Mouse (Mus musculus): ENCODE data around the gene Rraga. TPM values are rescaled to one million over a fixed set of nuclear protein-coding genes. Genes with fewer than 3 reads are reported as not detected.

Gene Rraga
- total RNA-seq (2022): 100 to 1,000 TPM; 137 to 150 (median 140) TPM

DNA sequence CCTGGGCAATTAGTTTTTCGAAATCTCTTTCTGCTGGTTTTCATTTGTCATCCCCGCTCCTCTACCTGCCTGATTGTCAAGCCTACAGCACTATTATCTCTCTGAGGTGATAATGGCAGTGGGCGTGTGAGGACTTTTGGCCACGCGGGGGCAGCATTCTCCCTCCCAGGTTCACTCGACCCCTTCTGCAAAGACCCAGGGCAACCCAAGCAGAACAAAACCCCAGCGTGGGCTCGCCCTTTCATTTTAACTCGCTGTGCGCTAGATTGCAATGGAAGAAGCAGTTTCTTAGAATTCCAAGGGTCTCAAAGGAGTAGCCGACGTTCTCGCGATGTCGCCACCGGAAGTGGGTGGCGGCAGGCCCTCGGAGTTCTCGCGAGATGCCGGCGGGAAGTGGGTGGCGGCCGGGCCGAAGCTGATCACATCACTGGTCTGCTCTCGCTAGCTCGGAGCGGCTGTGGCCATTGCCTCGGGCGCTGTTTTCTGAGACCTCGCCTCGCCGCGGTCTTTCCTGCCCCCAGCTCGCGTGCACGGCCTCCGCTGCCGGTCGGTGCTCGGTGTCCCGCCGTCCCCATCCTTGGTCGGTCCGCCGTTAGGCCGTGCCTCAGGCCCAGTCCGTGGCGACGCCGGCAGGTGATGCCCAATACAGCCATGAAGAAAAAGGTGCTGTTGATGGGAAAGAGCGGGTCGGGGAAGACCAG, at the start of gene Rraga:
Gene Rraga, plus strand, starts transcription at position 386 of the 701 bp plus-strand sequence.
- peak; percentile 93 for DNase-seq (ENCODE audit: low spot score in 2 of 2)

DNA sequence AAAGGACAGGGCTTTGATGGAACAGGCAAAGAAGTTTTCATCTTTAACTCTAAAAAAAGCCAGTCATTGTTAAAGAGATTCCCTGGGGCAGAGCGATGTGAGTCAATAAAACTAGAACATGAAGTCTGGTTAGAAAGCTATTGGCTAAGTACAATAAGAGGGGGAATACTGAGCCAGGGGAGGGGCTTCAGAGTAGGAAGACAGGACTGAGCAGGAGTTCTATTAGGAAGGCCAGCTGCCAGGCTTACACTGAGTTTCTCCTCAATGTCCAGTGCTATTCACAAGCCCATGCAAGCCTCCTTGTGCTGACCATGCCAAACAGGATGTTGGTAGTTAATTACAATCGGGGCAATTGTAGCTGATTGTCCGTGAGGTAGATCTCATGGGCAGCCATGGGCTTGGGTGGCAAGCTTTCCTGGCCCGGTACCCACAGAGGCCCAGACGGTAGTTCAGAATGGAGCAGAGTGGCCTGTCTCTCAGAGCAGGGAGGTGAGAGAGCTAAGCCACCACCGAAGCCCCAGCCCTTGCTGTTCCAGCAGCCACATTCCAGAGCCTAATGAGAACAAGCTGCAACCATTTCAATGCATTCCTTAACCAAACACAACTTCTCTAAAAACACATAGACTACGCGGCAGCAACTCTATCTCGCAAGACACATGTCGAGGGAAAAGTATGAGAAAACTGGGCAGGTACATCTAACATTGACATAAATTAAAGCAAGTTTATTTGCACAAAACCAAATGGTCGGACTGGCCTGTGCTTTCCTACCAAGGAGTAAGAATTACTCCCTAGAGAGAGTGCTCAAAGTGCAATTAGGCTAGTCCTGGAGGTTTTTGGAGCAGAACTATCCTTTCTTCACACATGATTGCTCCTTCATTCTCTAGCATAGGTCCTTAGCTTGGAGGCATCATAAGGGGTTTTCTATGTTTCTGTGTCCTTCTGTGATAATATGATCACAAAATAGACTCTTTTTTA, 48.0 kb upstream of the Rraga start:
- DNase-seq (ENCODE audit: low spot score in 2 of 2): no peak

DNA sequence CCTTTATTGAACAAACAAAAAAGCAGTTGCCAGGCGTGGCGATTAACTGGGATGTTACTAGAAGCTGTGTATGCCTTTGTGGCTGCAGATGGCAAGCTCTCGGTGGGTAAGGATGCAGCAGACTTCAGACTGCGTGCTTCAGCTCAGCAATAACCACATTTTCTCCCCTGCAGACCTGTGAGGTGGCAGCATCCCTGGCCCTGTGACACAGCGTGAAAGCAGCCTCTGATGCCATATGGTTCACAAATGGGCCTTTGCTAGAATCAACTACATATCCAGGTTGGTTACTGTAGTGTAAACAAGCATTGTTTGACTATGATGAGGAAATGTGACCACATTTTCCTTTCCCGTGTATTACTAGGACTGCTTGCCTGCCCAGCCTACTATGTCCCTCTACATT, 46.3 kb upstream of the Rraga start:
- DNase-seq (ENCODE audit: low spot score in 2 of 2): no peak

DNA sequence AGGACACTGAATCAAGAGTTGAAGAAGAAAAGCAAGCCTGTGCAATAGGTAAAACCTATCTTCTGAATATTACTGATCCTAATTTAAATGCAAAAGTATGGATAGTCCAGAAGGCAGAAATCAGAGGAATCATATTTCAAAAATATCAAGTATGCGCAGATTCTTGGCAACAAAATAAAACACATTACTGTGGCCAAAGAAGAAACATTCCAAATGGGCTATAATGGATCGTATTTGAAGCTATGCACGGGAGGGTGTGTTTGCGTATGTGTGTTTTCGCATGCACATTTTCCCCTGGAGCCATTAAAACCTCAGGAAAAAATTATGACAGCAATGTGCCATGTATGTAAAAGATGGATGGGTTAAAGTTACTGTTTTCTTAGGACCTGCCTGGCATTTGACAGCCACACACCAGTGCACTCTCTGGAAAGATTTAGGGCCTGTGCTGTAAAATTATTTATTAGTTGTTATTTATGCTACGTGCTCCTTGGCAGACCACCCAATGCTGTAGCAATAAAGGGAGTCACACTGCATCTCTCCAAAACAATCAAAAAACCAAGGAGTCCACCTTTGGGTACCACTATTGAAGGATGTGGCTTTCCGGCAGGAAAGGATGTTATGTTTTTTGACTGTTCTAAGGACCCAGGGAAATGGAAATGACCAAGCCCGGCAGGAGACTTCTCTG, 41.9 kb upstream of the Rraga start:
- DNase-seq (ENCODE audit: low spot score in 2 of 2): no peak

- DNase-seq (ENCODE audit: low spot score in 2 of 2): no peak
Measured at GRCm38 (mm10) chr4:86534091-86534481, 41.4 kb upstream of the Rraga start.

- no peak for DNase-seq (ENCODE audit: low spot score in 2 of 2)
Measured at GRCm38 (mm10) chr4:86537972-86538371, 37.5 kb upstream of the Rraga start.

DNA sequence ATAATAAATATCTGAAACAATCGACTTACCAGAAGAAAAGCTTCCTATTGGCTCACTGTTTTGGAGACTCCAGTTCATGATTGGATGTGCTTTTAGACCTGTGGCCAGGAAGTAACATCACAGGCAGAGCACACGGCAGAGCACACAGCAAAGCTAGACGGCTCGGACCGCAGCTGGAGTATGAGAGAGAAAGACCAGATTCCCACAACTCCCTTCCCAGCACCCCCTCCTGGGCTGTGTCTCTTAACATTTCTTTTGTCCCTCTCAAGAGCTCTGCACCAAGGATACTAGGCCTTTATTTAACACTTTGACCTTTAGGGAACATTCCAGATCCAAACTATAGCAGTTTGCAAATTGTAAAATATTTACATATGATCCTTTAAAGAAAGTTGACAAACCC, 36.5 kb upstream of the Rraga start:
- no peak for DNase-seq (ENCODE audit: low spot score in 2 of 2)

GRCm38 (mm10) chr4:86541573-86541972, 33.9 kb upstream of the Rraga start:
- no peak for DNase-seq (ENCODE audit: low spot score in 2 of 2)

DNA sequence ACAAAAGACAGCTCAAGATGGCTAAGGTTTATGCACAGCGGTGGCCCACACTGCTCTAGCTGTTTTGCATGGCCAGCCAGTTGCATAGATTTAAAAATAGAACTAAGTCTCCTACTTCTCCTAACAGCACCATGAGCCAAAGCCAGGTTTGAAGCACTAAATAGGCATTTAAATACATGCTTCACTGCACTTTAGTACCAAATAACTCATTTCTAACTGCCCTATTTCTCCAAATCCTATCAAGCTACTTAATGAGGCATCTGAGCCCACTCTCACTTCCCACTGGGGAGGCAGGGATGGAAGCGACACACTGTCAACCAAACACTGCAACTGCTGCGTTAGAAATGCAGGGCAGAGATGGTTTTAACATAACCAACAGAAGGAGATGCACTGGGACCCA, 31.5 kb upstream of the Rraga start:
- DNase-seq (ENCODE audit: low spot score in 2 of 2): no peak

GRCm38 (mm10) chr4:86545615-86546014, 29.9 kb upstream of the Rraga start:
- DNase-seq (ENCODE audit: low spot score in 2 of 2): no peak

GRCm38 (mm10) chr4:86548332-86548731, 27.1 kb upstream of the Rraga start:
- no peak for DNase-seq (ENCODE audit: low spot score in 2 of 2)

DNA sequence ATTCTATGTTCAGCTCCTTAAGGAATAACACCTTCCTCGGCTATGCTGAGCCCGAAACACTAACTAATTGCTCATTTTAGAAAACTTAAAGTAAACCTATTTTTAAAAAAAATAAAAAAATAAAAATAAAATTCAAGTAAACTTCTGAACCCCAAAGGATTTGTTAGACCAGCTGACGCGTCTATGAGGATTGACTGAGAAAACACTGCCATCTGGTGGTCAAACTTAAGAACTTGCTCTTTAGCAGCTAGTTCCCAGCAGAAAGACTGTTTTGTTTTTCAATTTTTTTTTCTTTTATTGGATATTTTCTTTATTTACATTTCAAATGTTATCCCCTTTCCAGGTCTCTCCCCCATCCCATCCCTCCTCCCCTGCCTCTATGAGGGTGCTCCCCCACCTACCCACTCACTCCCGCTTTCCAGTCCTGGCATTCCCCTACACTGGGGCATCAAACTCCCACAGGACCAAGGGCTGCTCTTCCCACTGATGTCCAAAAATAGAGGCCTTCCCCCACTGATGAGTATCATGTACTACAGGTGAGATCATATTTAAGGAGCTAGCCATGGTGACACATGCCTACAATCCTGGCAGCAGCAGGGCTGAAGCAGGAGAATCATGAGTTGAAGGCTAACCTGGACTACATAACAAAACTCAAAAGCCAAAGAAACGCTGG, 20.3 kb upstream of the Rraga start:
- no peak for DNase-seq (ENCODE audit: low spot score in 2 of 2)

GRCm38 (mm10) chr4:86557371-86557770, 18.1 kb upstream of the Rraga start:
- DNase-seq (ENCODE audit: low spot score in 2 of 2): no peak

DNA sequence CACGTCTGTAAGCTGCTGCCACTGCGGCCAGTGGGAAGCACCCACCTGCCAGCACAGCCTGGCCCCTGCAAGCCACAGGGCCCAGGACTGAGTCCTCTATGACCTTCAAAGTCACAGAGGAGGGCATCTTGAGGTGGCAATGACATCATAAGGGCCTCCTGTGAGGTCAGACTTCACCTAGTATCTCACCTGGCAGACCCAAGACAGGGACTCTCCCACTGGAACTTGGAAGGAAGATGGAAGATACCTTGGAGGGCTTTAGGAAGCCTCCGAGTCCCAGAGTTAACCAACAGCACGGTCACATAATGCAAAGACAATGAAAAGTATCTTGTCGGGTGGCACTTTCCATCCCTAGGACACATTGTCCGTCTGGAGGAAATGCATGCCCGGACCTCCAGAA, 17.2 kb upstream of the Rraga start, which contains the start of gene Saxo1:
Gene Saxo1, minus strand, starts transcription at position 101 of the 400 bp plus-strand sequence.
- DNase-seq (ENCODE audit: low spot score in 2 of 2): no peak

- no peak for DNase-seq (ENCODE audit: low spot score in 2 of 2)
Measured at GRCm38 (mm10) chr4:86559006-86559405, 16.5 kb upstream of the Rraga start.

DNA sequence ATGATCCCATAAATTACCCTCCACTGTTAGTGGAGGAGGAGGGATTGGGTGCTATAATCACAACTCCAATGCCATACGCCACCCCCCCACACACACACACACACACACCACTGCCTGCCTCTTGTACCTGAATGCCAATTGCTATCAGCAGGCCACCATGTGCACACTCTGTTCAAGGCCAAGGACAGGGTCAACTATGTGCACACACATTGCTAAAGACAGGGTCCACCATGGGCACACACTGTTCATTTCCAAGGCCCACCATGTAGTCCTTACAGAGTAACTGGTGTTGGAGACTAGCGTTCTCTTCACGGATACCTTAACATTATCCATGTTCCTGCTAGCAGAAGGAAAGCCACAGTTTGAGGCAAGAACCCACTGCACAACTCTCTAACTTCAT, 14.4 kb upstream of the Rraga start:
- no peak for DNase-seq (ENCODE audit: low spot score in 2 of 2)

- DNase-seq (ENCODE audit: low spot score in 2 of 2): no peak
Measured at GRCm38 (mm10) chr4:86574939-86575282, 557 bp upstream of the Rraga start.

GRCm38 (mm10) chr4:86576120-86576541, 663 bp downstream of the Rraga start:
- peak in 1 of 2 experiments; percentile 30 for DNase-seq (ENCODE audit: low spot score in 2 of 2)

DNA sequence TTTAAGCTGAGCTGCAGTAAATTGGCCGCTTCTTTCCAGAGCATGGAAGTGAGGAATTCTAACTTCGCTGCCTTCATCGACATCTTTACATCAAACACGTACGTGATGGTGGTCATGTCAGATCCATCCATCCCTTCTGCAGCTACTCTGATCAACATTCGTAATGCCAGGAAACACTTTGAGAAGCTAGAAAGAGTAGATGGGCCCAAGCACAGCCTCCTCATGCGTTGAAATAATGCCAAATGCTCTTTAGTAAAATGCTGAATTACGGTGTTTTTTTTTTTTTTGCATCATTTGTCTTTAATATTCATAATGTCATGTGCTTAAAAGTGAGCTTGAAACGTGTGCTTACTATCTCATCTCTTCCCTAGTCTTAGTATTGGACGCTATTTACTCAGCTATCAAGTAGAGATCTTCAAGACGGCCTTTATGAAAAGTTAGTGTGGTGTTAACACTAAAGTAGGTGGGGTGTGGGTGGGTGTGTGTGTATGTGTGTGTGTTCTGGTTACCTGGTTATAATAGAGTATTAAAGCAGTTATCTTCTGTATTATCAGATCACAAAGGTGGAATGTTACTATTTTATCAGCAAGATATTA, 1.3 kb downstream of the Rraga start:
- DNase-seq (ENCODE audit: low spot score in 2 of 2): no peak

DNA sequence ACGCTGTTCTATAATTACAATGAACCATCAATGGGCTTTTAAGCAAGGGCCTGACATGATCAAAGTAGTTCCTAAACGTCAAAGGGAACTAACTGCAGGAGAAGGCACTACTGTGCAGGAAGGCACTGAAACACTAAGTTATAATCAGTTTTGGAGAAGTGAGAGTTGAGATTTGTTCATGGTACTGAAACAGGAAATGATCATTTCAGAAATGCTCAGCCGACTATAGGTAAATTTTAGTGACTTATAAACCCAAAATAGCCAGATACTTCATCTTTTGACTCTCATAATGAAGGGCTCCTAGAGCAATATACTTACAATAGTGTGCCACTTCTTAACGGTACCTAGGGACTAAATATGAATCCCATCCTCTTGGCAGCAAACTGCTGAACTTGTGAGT, 4.6 kb downstream of the Rraga start:
- no peak for DNase-seq (ENCODE audit: low spot score in 2 of 2)

DNA sequence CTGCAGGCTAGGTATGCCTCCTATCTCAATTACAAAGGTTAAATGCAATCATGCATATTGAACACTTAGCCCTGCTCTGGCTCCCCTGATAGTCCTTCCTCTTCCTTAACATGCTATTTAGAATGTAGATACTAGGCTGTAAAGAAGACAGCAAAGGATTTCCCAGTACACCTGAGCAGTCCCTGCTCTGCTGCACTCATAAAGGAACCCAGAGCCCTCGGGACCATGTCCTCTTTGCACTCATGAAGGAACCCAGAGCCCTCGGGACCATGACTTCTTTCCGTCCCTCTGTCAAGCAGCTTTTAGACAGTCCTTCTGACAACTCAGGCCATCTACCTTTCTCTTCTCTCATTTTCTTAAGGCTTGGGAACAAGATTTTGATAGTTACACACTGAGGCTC, 5.1 kb downstream of the Rraga start:
- no peak for DNase-seq (ENCODE audit: low spot score in 2 of 2)

All from left cerebral cortex, adult 8-10 months (tissue).